Mouse (Mus musculus): ENCODE data around the gene Olfr739. TPM values are rescaled to one million over a fixed set of nuclear protein-coding genes. Genes with fewer than 3 reads are reported as not detected.

The Olfr739 gene
- not detected in 2 replicates for polyA plus RNA-seq (2014; fragmentation: Nextera tagmentation; extraction: Ambion mirVana)

- Histone ChIP-seq H3K4me2 (ENCODE audit: low read length) (no peak within 1 kb of the TSS), H3K27ac (replicated peaks in 1 of 2; ENCODE audit: control insufficient read depth in 1 of 2, insufficient read depth in 1 of 2, low read depth in 2 of 2, low read length in 2 of 2) (no peak within 1 kb of the TSS), H3K9me3 (ENCODE audit: control insufficient read depth, low read length) (no peaks in the 10 kb centered on the region), H3K27me3 (ENCODE audit: control insufficient read depth, insufficient read depth, low read length) (no peaks in the 10 kb centered on the region), H3K4me1 (ENCODE audit: control insufficient read depth in 2 of 2, insufficient read depth in 2 of 2, low read length in 2 of 2) (no peaks in the 10 kb centered on the region), H3K4me3 (ENCODE audit: control insufficient read depth in 1 of 2, insufficient read depth in 1 of 2, low read depth in 1 of 2, low read length in 2 of 2) (no peak within 1 kb of the TSS), H3K9ac (ENCODE audit: low read length) (no peak within 1 kb of the TSS), H3K36me3 (ENCODE audit: control insufficient read depth, insufficient read depth, low read length) (no peaks in the 10 kb centered on the region)
- 59% methylated on average over 2 of the region's 2 CpGs for WGBS
- ATAC-seq (ENCODE audit: insufficient number of reproducible peaks, insufficient read depth, low FRiP score, low read depth), result no peak
These were observed at the start of gene Olfr739 for GRCm38 (mm10) chr14:50418326-50418725. Gene Olfr739 (plus strand): TSS chr14:50418626.

GRCm38 (mm10) chr14:50380863-50381262 lies 37.6 kb upstream of the Olfr739 start, which contains the start of gene Olfr736:
Gene Olfr736 (plus strand): TSS chr14:50381163.
- no peak for ATAC-seq (ENCODE audit: insufficient number of reproducible peaks, insufficient read depth, low FRiP score, low read depth)
- Histone ChIP-seq H3K4me1 (ENCODE audit: control insufficient read depth in 2 of 2, insufficient read depth in 2 of 2, low read length in 2 of 2) (no peaks in the 10 kb centered on the region), H3K36me3 (ENCODE audit: control insufficient read depth, insufficient read depth, low read length) (no peaks in the 10 kb centered on the region), H3K4me3 (ENCODE audit: control insufficient read depth in 1 of 2, insufficient read depth in 1 of 2, low read depth in 1 of 2, low read length in 2 of 2) (no peak within 1 kb of the TSS), H3K9ac (ENCODE audit: low read length) (no peak within 1 kb of the TSS), H3K9me3 (ENCODE audit: control insufficient read depth, low read length) (no peaks in the 10 kb centered on the region), H3K27me3 (ENCODE audit: control insufficient read depth, insufficient read depth, low read length) (no peaks in the 10 kb centered on the region), H3K27ac (replicated peaks in 1 of 2; ENCODE audit: control insufficient read depth in 1 of 2, insufficient read depth in 1 of 2, low read depth in 2 of 2, low read length in 2 of 2) (no peak within 1 kb of the TSS), H3K4me2 (ENCODE audit: low read length) (no peak within 1 kb of the TSS)
- WGBS, result 77% methylated on average over 2 of the region's 2 CpGs

GRCm38 (mm10) chr14:50407268-50407667 lies 11.2 kb upstream of the Olfr739 start, which contains the start of gene Olfr738:
Gene Olfr738 (plus strand): TSS chr14:50407568.
- no peak within 1 kb of the TSS for H3K4me3 ChIP-seq (ENCODE audit: control insufficient read depth in 1 of 2, insufficient read depth in 1 of 2, low read depth in 1 of 2, low read length in 2 of 2)
- no peaks in the 10 kb centered on the region for H3K27me3 ChIP-seq (ENCODE audit: control insufficient read depth, insufficient read depth, low read length)
- no peaks in the 10 kb centered on the region for H3K36me3 ChIP-seq (ENCODE audit: control insufficient read depth, insufficient read depth, low read length)
- no peak within 1 kb of the TSS for H3K9ac ChIP-seq (ENCODE audit: low read length)
- 63% methylated on average over 1 of the region's 1 CpGs for WGBS
- no peak within 1 kb of the TSS for H3K27ac ChIP-seq (replicated peaks in 1 of 2; ENCODE audit: control insufficient read depth in 1 of 2, insufficient read depth in 1 of 2, low read depth in 2 of 2, low read length in 2 of 2)
- ATAC-seq (ENCODE audit: insufficient number of reproducible peaks, insufficient read depth, low FRiP score, low read depth), result no peak
- no peaks in the 10 kb centered on the region for H3K9me3 ChIP-seq (ENCODE audit: control insufficient read depth, low read length)
- H3K4me2 ChIP-seq (ENCODE audit: low read length), result no peak within 1 kb of the TSS
- H3K4me1 ChIP-seq (ENCODE audit: control insufficient read depth in 2 of 2, insufficient read depth in 2 of 2, low read length in 2 of 2), result no peaks in the 10 kb centered on the region

DNA sequence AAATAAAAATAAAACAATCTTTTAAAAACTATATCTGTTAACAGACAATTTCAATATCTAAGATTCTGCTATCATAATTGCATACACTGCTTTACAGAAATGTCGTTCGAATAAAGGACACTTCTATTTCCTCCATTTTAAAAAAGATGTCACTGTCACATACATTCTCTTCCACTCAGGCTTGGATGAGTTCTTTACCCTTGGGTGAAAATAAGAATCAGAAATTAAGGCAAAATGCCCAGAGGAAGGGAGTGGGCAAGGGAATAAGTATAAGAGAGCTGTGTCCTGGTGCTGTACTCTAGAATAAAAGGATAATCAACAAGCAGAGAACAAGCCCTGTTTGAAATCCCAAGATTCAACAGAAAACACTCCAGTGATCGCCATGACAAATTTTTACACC lies 26.8 kb downstream of the Olfr739 start, which contains the start of gene Olfr740:
Gene Olfr740, plus strand, starts transcription at position 301 of the 400 bp plus-strand sequence.
- ATAC-seq (ENCODE audit: insufficient number of reproducible peaks, insufficient read depth, low FRiP score, low read depth), result no peak
- H3K36me3 ChIP-seq (ENCODE audit: control insufficient read depth, insufficient read depth, low read length), result no peaks in the 10 kb centered on the region
- 73% methylated on average over 3 of the region's 3 CpGs for WGBS

DNA sequence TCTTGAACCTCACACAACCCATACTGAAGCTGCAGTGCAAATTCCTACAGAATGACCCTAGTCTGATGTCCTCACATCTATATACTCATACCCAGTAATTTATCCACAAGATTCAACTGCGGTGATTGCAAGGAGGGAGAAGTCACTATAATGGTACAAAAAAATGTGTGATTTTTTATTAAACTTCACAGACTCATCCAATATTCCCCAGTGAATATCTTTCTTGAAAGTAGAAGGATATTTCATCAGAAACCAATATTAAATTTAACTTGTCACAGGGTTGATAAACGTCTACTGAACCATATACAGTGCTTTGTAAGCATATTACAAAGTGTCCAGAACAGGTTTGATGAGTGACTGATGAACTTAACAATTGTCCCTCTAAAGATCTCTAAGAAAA lies 54.0 kb downstream of the Olfr739 start, which contains the start of gene Olfr741:
Gene Olfr741, plus strand, starts transcription at position 301 of the 400 bp plus-strand sequence.
- no peak within 1 kb of the TSS for H3K4me3 ChIP-seq (ENCODE audit: control insufficient read depth in 1 of 2, insufficient read depth in 1 of 2, low read depth in 1 of 2, low read length in 2 of 2)
- no peaks in the 10 kb centered on the region for H3K9me3 ChIP-seq (ENCODE audit: control insufficient read depth, low read length)
- no peak within 1 kb of the TSS for H3K9ac ChIP-seq (ENCODE audit: low read length)
- no peaks in the 10 kb centered on the region for H3K4me1 ChIP-seq (ENCODE audit: control insufficient read depth in 2 of 2, insufficient read depth in 2 of 2, low read length in 2 of 2)
- no peak within 1 kb of the TSS for H3K4me2 ChIP-seq (ENCODE audit: low read length)
- ATAC-seq (ENCODE audit: insufficient number of reproducible peaks, insufficient read depth, low FRiP score, low read depth), result no peak
- H3K27me3 ChIP-seq (ENCODE audit: control insufficient read depth, insufficient read depth, low read length), result no peaks in the 10 kb centered on the region
- H3K36me3 ChIP-seq (ENCODE audit: control insufficient read depth, insufficient read depth, low read length), result no peaks in the 10 kb centered on the region
- 59% methylated on average over 2 of the region's 2 CpGs for WGBS
- H3K27ac ChIP-seq (replicated peaks in 1 of 2; ENCODE audit: control insufficient read depth in 1 of 2, insufficient read depth in 1 of 2, low read depth in 2 of 2, low read length in 2 of 2), result no peak within 1 kb of the TSS

More for the DNA sequence above, 26.8 kb downstream of the Olfr739 start, which contains the start of gene Olfr740:
- no peak within 1 kb of the TSS for H3K4me3 ChIP-seq (ENCODE audit: control insufficient read depth in 1 of 2, insufficient read depth in 1 of 2, low read depth in 1 of 2, low read length in 2 of 2)
- no peak within 1 kb of the TSS for H3K9ac ChIP-seq (ENCODE audit: low read length)
- no peak within 1 kb of the TSS for H3K4me2 ChIP-seq (ENCODE audit: low read length)
- no peaks in the 10 kb centered on the region for H3K4me1 ChIP-seq (ENCODE audit: control insufficient read depth in 2 of 2, insufficient read depth in 2 of 2, low read length in 2 of 2)
- H3K9me3 ChIP-seq (ENCODE audit: control insufficient read depth, low read length), result no peaks in the 10 kb centered on the region
- H3K27me3 ChIP-seq (ENCODE audit: control insufficient read depth, insufficient read depth, low read length), result no peaks in the 10 kb centered on the region
- no peak within 1 kb of the TSS for H3K27ac ChIP-seq (replicated peaks in 1 of 2; ENCODE audit: control insufficient read depth in 1 of 2, insufficient read depth in 1 of 2, low read depth in 2 of 2, low read length in 2 of 2)

Other genes with a start within 250 kb of the Olfr739 start
- not detected in 2 replicates for gene Olfr730, start 230.4 kb upstream of the Olfr739 start, polyA plus RNA-seq (2014; fragmentation: Nextera tagmentation; extraction: Ambion mirVana)
- gene Olfr731, start 176.8 kb upstream of the Olfr739 start, polyA plus RNA-seq (2014; fragmentation: Nextera tagmentation; extraction: Ambion mirVana), result not detected in 2 replicates
- not detected in 2 replicates for gene Olfr732, start 134.4 kb upstream of the Olfr739 start, polyA plus RNA-seq (2014; fragmentation: Nextera tagmentation; extraction: Ambion mirVana)
- not detected in 2 replicates for gene Olfr733, start 117.1 kb upstream of the Olfr739 start, polyA plus RNA-seq (2014; fragmentation: Nextera tagmentation; extraction: Ambion mirVana)
- gene Olfr734, start 91.9 kb upstream of the Olfr739 start, polyA plus RNA-seq (2014; fragmentation: Nextera tagmentation; extraction: Ambion mirVana), result not detected in 2 replicates
- gene Olfr735, start 69.8 kb upstream of the Olfr739 start, polyA plus RNA-seq (2014; fragmentation: Nextera tagmentation; extraction: Ambion mirVana), result not detected in 2 replicates
- gene Tlr11, start 60.7 kb upstream of the Olfr739 start, polyA plus RNA-seq (2014; fragmentation: Nextera tagmentation; extraction: Ambion mirVana), result not detected in 2 replicates
- not detected in 2 replicates for gene Olfr736, start 37.5 kb upstream of the Olfr739 start, polyA plus RNA-seq (2014; fragmentation: Nextera tagmentation; extraction: Ambion mirVana)
- not detected in 2 replicates for gene Olfr738, start 11.1 kb upstream of the Olfr739 start, polyA plus RNA-seq (2014; fragmentation: Nextera tagmentation; extraction: Ambion mirVana)
- not detected in 2 replicates for gene Olfr740, start 26.9 kb downstream of the Olfr739 start, polyA plus RNA-seq (2014; fragmentation: Nextera tagmentation; extraction: Ambion mirVana)
- gene Olfr741, start 54.1 kb downstream of the Olfr739 start, polyA plus RNA-seq (2014; fragmentation: Nextera tagmentation; extraction: Ambion mirVana), result not detected in 2 replicates
- gene Olfr742, start 85.0 kb downstream of the Olfr739 start, polyA plus RNA-seq (2014; fragmentation: Nextera tagmentation; extraction: Ambion mirVana), result not detected in 2 replicates
- gene Olfr743, start 103.2 kb downstream of the Olfr739 start, polyA plus RNA-seq (2014; fragmentation: Nextera tagmentation; extraction: Ambion mirVana), result not detected in 2 replicates
- gene Olfr744, start 196.3 kb downstream of the Olfr739 start, polyA plus RNA-seq (2014; fragmentation: Nextera tagmentation; extraction: Ambion mirVana), result not detected in 2 replicates
- gene Olfr745, start 220.8 kb downstream of the Olfr739 start, polyA plus RNA-seq (2014; fragmentation: Nextera tagmentation; extraction: Ambion mirVana), result not detected in 2 replicates
- gene Olfr746, start 228.5 kb downstream of the Olfr739 start, polyA plus RNA-seq (2014; fragmentation: Nextera tagmentation; extraction: Ambion mirVana), result not detected in 2 replicates

Measured in heart, embryonic 14.5 days (tissue).